Mouse (Mus musculus) kidney, adult 2 months (tissue): ENCODE measurements around the gene Ackr1. TPM values are rescaled to one million over a fixed set of nuclear protein-coding genes. Genes with fewer than 3 reads are reported as not detected.
"Not testable (repeated sequence)": the region's sequence is repeated elsewhere in the genome, so short reads cannot be mapped to it uniquely, and the experiment has no call there.

Source experiments
- DNase-seq: peaks from one replicate; pipeline ENCODE4 v3.0.0; 2021
- H3K27ac ChIP-seq: fragments of 200-500 bp; 2 replicates; pipeline ENCODE4 v1.5.1; 2012; ENCODE audit warnings: low read depth, low read length, control low read depth, inconsistent platforms; ENCODE audit not compliant: insufficient read depth
- H3K27me3 ChIP-seq: fragments of 200-500 bp; replicated peaks from 2 replicates; pipeline ENCODE4 v1.6.1; 2012; ENCODE audit warnings: mild to moderate bottlenecking, moderate library complexity, low read length, inconsistent platforms; ENCODE audit not compliant: control insufficient read depth, insufficient read depth
- H3K36me3 ChIP-seq: fragments of 200-500 bp; 2 replicates; pipeline ENCODE4 v1.6.1; 2012; ENCODE audit warnings: mild to moderate bottlenecking, moderate library complexity, low read length, inconsistent platforms; ENCODE audit not compliant: control insufficient read depth, insufficient read depth
- H3K4me1 ChIP-seq: fragments of 200-500 bp; 2 replicates; pipeline ENCODE4 v1.6.1; 2011; ENCODE audit warnings: low read length; ENCODE audit not compliant: control insufficient read depth, insufficient read depth
- H3K4me3 ChIP-seq: fragments of 200-500 bp; 2 replicates; pipeline ENCODE4 v1.5.1; 2011; ENCODE audit warnings: mild to moderate bottlenecking, low read depth, low read length, control low read depth; ENCODE audit not compliant: insufficient read depth
- CTCF ChIP-seq: fragments of 200-500 bp; conservative IDR thresholded peaks from 2 replicates; pipeline ENCODE4 v1.5.1; 2011; ENCODE audit warnings: low read depth, mild to moderate bottlenecking, control low read depth, low read length, moderate library complexity, mixed read lengths; ENCODE audit not compliant: insufficient read depth, insufficient read length
- POLR2A ChIP-seq: fragments of 200-500 bp; IDR thresholded peaks from one replicate; pipeline ENCODE4 v1.6.1; 2011; ENCODE audit warnings: low read depth, low read length, control low read depth
- WGBS: fragments of 180-500 bp; shearing (Covaris S2); methylation state at CpG from one replicate; pipeline ENCODE4 v1.1.7; 2018; 5-methylcytosine and 5-hydroxymethylcytosine counted together
- polyA plus RNA-seq: library from polyadenylated mRNA; depleted of rRNA; stranded (reverse); fragments of >200 nt; gene quantifications from 2 replicates; pipeline ENCODE4 v1.2.3, GENCODE M21; 2012; rRNA removed

Ackr1 gene
- polyA plus RNA-seq, 1 experiment, result 2.0 TPM

- no peak for DNase-seq
- TF ChIP-seq CTCF (no peak), POLR2A (no peak)
- WGBS, result 82% methylated on average over 2 of the region's 2 CpGs
Observed at GRCm38 (mm10) chr1:173317925-173318477, 15.5 kb downstream of the Ackr1 start.

DNA sequence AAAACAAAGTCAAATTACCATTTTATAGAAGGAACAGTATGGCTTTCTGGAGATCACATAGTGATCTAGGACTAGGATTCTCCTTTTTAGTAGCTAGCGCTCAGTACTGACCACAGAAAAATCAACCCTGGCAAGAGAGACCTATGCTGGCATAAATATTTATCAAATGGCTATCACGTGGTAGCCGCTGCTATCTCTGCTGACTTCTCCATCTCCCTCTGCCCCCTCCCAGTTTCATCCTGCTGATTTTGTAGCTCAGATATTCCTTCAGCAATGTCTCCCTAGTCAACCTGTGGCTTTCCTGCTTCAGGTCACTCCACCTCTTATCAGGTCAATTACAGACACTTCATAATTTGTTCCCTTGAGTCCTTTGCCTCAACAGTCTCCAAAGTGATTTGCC is 17.8 kb downstream of the Ackr1 start:
- DNase-seq, result no peak
- Histone ChIP-seq H3K4me3 (no peak overlapping the region), H3K27ac (no peak overlapping the region), H3K36me3 (no peaks in the 10 kb centered on the region), H3K27me3 (no peaks in the 10 kb centered on the region), H3K4me1 (no peaks in the 10 kb centered on the region)
- WGBS, result 84% methylated on average over 3 of the region's 3 CpGs
- no peak for TF ChIP-seq CTCF
- TF ChIP-seq POLR2A, result no peak

More at GRCm38 (mm10) chr1:173317925-173318477, 15.5 kb downstream of the Ackr1 start:
- no peak overlapping the region for H3K4me3 ChIP-seq
- no peaks in the 10 kb centered on the region for H3K4me1 ChIP-seq
- no peak overlapping the region for H3K27ac ChIP-seq
- H3K36me3 ChIP-seq, result no peaks in the 10 kb centered on the region
- no peaks in the 10 kb centered on the region for H3K27me3 ChIP-seq

GRCm38 (mm10) chr1:173313535-173314050 is 20.0 kb downstream of the Ackr1 start:
- not testable (repeated sequence) for H3K27ac ChIP-seq, H3K27me3 ChIP-seq, H3K4me1 ChIP-seq, DNase-seq, H3K36me3 ChIP-seq, H3K4me3 ChIP-seq
- WGBS, result 76% methylated on average over 7 of the region's 7 CpGs

DNA sequence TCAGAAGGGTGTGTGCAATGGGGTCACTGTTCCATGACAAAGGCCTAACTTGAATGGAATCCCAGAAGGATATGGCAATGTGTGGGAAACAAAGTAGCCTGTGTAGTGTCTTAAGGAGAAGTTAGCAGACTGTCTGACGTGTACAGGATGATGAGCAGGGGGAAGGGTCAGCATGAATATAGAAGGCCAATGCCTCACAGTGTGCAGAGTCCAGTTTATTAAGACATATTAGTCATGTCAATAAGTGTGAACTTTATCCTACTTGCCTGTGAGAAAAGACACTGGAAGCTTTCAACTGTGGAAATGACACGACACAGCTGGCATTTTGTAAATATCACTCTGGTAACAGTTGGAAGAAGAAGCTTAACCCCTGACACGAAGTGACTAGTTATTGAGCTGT is 30.8 kb downstream of the Ackr1 start:
- not testable (repeated sequence) for H3K4me1 ChIP-seq, H3K27ac ChIP-seq
- 28% methylated on average over 3 of the region's 3 CpGs for WGBS

More for the DNA sequence above, 30.8 kb downstream of the Ackr1 start:
- DNase-seq, H3K36me3 ChIP-seq, H3K4me3 ChIP-seq, H3K27me3 ChIP-seq: not testable (repeated sequence)

Other genes starting within 250 kb of the Ackr1 start
- gene Olfr1408, start 196.4 kb downstream of the Ackr1 start, polyA plus RNA-seq, result not detected in 2 replicates
- not detected in 2 replicates for gene Olfr1406, start 143.1 kb downstream of the Ackr1 start, polyA plus RNA-seq
- not detected in 2 replicates for gene Olfr218, start 135.9 kb downstream of the Ackr1 start, polyA plus RNA-seq
- gene Olfr1404, start 121.4 kb downstream of the Ackr1 start, polyA plus RNA-seq, result not detected in 2 replicates
- not detected in 2 replicates for gene Fcer1a, start 106.5 kb downstream of the Ackr1 start, polyA plus RNA-seq
- gene Olfr418, start 67.7 kb downstream of the Ackr1 start, polyA plus RNA-seq, result not detected in 2 replicates
- not detected in 2 replicates for gene Mptx2, start 56.0 kb downstream of the Ackr1 start, polyA plus RNA-seq
- 0.68 and 1.8 TPM in 2 replicates for gene Aim2, start 17.1 kb upstream of the Ackr1 start, polyA plus RNA-seq
- gene Cadm3, start 33.9 kb upstream of the Ackr1 start, polyA plus RNA-seq, result 1.8 and 2.4 TPM in 2 replicates
- 1.5 and 4.9 TPM in 2 replicates for gene Ifi206, start 157.3 kb upstream of the Ackr1 start, polyA plus RNA-seq
- 0.52 TPM in 1 of 2 replicates, not detected in the other for gene Ifi214, start 202.2 kb upstream of the Ackr1 start, polyA plus RNA-seq